Mouse (Mus musculus) neural tube, embryonic 11.5 days (tissue): ENCODE data around the gene Tmem221. TPM values are rescaled to one million over a fixed set of nuclear protein-coding genes. Genes with fewer than 3 reads are reported as not detected.
A peak's percentile ranks its signal among the peaks of the same experiment; 100 is the strongest.

Source experiments
- ATAC-seq: fragments of 200-750 bp; cut with Nextera tagmentation; 2 replicates; pipeline ENCODE4 v1.8.0; 2017; ENCODE audit warnings: moderate number of reproducible peaks, mild to moderate bottlenecking, moderate TSS enrichment, moderate library complexity; ENCODE audit not compliant: insufficient read depth, low FRiP score, low TSS enrichment
- DNase-seq: peaks from one replicate; pipeline ENCODE4 v3.0.0-alpha.2; 2015; ENCODE audit warnings: low spot score
- H3K27ac ChIP-seq: fragments of 300-500 bp; sonication (generic); 2 replicates; pipeline ENCODE4 v1.5.1; 2014; ENCODE audit warnings: low read depth, mild to moderate bottlenecking, low read length
- H3K27me3 ChIP-seq: fragments of 300-500 bp; sonication (generic); 2 replicates; pipeline ENCODE4 v1.6.1; 2014; ENCODE audit warnings: mild to moderate bottlenecking, low read length, mixed read lengths; ENCODE audit not compliant: control insufficient read depth, insufficient read depth
- H3K36me3 ChIP-seq: fragments of 300-500 bp; sonication (generic); 2 replicates; pipeline ENCODE4 v1.6.1; 2014; ENCODE audit warnings: mild to moderate bottlenecking, low read length, moderate library complexity, mixed read lengths; ENCODE audit not compliant: control insufficient read depth, insufficient read depth
- H3K4me1 ChIP-seq: fragments of 300-500 bp; sonication (generic); 2 replicates; pipeline ENCODE4 v1.6.1; 2014; ENCODE audit warnings: low read length, mixed read lengths; ENCODE audit not compliant: control insufficient read depth, insufficient read depth
- H3K4me2 ChIP-seq: fragments of 300-500 bp; sonication (generic); 2 replicates; pipeline ENCODE4 v1.6.1; 2014; ENCODE audit warnings: low read depth, mild to moderate bottlenecking, moderate library complexity
- H3K4me3 ChIP-seq: fragments of 300-500 bp; sonication (generic); 2 replicates; pipeline ENCODE4 v1.5.1; 2014; ENCODE audit warnings: low read depth, low read length
- H3K9ac ChIP-seq: fragments of 300-500 bp; sonication (generic); 2 replicates; pipeline ENCODE4 v1.6.1; 2014; ENCODE audit warnings: mild to moderate bottlenecking, low read length
- H3K9me3 ChIP-seq: fragments of 300-500 bp; sonication (generic); 2 replicates; pipeline ENCODE4 v1.6.1; 2016; ENCODE audit warnings: low read length; ENCODE audit not compliant: control insufficient read depth
- WGBS: fragments of 180-500 bp; shearing (Covaris S2); extraction: QIAGEN DNeasy Blood & Tissue Kit; methylation state at CpG from one replicate; pipeline ENCODE4 v1.1.7; 2014; 5-methylcytosine and 5-hydroxymethylcytosine counted together
- polyA plus RNA-seq: library from polyadenylated mRNA; unstranded; fragments of >200 nt; fragmentation: Nextera tagmentation; extraction: Ambion mirVana; gene quantifications from 2 replicates; pipeline ENCODE4 v1.2.1, GENCODE M21; 2014

Tmem221 gene
- polyA plus RNA-seq, 1 experiment from 2014 or later, result not detected

GRCm38 (mm10) chr8:71561401-71561800 is 2.7 kb upstream of the Tmem221 start:
- Histone ChIP-seq H3K4me3 (no peak overlapping the region), H3K9ac (no peak overlapping the region), H3K9me3 (0 out of 2 replicates have a peak, but pooled peaks cover 3% of the 10 kb centered on the region), H3K27ac (no peak overlapping the region), H3K36me3 (no peaks in the 10 kb centered on the region), H3K27me3 (peaks cover 67% of the 10 kb centered on the region), H3K4me2 (no peak overlapping the region), H3K4me1 (peaks cover 4% of the 10 kb centered on the region; the same call in 1 of the 2 replicates)
- DNase-seq, result peak; percentile 87
- ATAC-seq, result no peak
- WGBS, result 3% methylated on average over 15 of the region's 15 CpGs

- no peak overlapping the region for H3K4me3 ChIP-seq
- peaks cover 4% of the 10 kb centered on the region; the same call in 1 of the 2 replicates for H3K4me1 ChIP-seq
- peaks cover 67% of the 10 kb centered on the region for H3K27me3 ChIP-seq
- ATAC-seq (no peak), DNase-seq (no peak)
- no peak overlapping the region for H3K4me2 ChIP-seq
- 0 out of 2 replicates have a peak, but pooled peaks cover 3% of the 10 kb centered on the region for H3K9me3 ChIP-seq
- no peak overlapping the region for H3K27ac ChIP-seq
- no peak overlapping the region for H3K9ac ChIP-seq
- 86% methylated on average over 5 of the region's 5 CpGs for WGBS
- H3K36me3 ChIP-seq, result no peaks in the 10 kb centered on the region
These were observed 2.1 kb upstream of the Tmem221 start for GRCm38 (mm10) chr8:71560765-71561164.

- Histone ChIP-seq H3K4me1 (peaks cover 4% of the 10 kb centered on the region; the same call in 1 of the 2 replicates), H3K36me3 (no peaks in the 10 kb centered on the region), H3K4me2 (no peak overlapping the region), H3K27ac (no peak overlapping the region), H3K27me3 (peaks cover 70% of the 10 kb centered on the region), H3K9ac (no peak overlapping the region), H3K4me3 (no peak overlapping the region), H3K9me3 (0 out of 2 replicates have a peak, but pooled peaks cover 3% of the 10 kb centered on the region)
- DNase-seq, result no peak
- no peak for ATAC-seq
- 78% methylated on average over 3 of the region's 3 CpGs for WGBS
These were observed 1.4 kb upstream of the Tmem221 start for GRCm38 (mm10) chr8:71560071-71560470.

- H3K4me2 ChIP-seq, result peak overlapping the region; percentile 38
- ATAC-seq, result 0 out of 2 replicates have a peak, but pooled peaks have one; percentile 41
- no peaks in the 10 kb centered on the region for H3K9me3 ChIP-seq
- peak overlapping the region; percentile 18; the same call in 1 of the 2 replicates for H3K4me3 ChIP-seq
- H3K4me1 ChIP-seq, result peaks cover 4% of the 10 kb centered on the region; the same call in 1 of the 2 replicates
- H3K9ac ChIP-seq, result no peak overlapping the region
- WGBS, result 2% methylated on average over 24 of the region's 24 CpGs
- H3K36me3 ChIP-seq, result no peaks in the 10 kb centered on the region
- H3K27ac ChIP-seq, result no peak overlapping the region
- peak; percentile 58 for DNase-seq
- H3K27me3 ChIP-seq, result peaks cover 70% of the 10 kb centered on the region
These were observed 453 bp upstream of the Tmem221 start for GRCm38 (mm10) chr8:71558958-71559690.

GRCm38 (mm10) chr8:71554644-71555043 is 4.0 kb downstream of the Tmem221 start:
- H3K27me3 ChIP-seq, result peaks cover 35% of the 10 kb centered on the region

GRCm38 (mm10) chr8:71554001-71554400 is 4.7 kb downstream of the Tmem221 start:
- peaks cover 4% of the 10 kb centered on the region; the same call in 1 of the 2 replicates for H3K4me1 ChIP-seq
- no peak overlapping the region for H3K9ac ChIP-seq
- no peak overlapping the region for H3K4me2 ChIP-seq
- H3K9me3 ChIP-seq, result no peaks in the 10 kb centered on the region
- H3K27ac ChIP-seq, result no peak overlapping the region
- DNase-seq (no peak), ATAC-seq (no peak)
- H3K27me3 ChIP-seq, result peaks cover 29% of the 10 kb centered on the region
- WGBS, result 73% methylated on average over 6 of the region's 6 CpGs
- H3K4me3 ChIP-seq, result no peak overlapping the region
- no peaks in the 10 kb centered on the region for H3K36me3 ChIP-seq

More at GRCm38 (mm10) chr8:71554644-71555043, 4.0 kb downstream of the Tmem221 start:
- Histone ChIP-seq H3K9me3 (no peaks in the 10 kb centered on the region), H3K9ac (no peak overlapping the region), H3K4me1 (peaks cover 4% of the 10 kb centered on the region; the same call in 1 of the 2 replicates), H3K36me3 (no peaks in the 10 kb centered on the region), H3K4me3 (no peak overlapping the region), H3K4me2 (no peak overlapping the region), H3K27ac (no peak overlapping the region)
- DNase-seq, result no peak
- WGBS, result 90% methylated on average over 2 of the region's 2 CpGs
- ATAC-seq, result no peak

- Histone ChIP-seq H3K27me3 (peaks cover 17% of the 10 kb centered on the region), H3K9me3 (no peaks in the 10 kb centered on the region), H3K4me2 (no peak overlapping the region), H3K9ac (no peak overlapping the region), H3K4me3 (no peak overlapping the region), H3K4me1 (no peaks in the 10 kb centered on the region), H3K27ac (no peak overlapping the region), H3K36me3 (peaks cover 2% of the 10 kb centered on the region; the same call in 1 of the 2 replicates)
- DNase-seq, result no peak
- WGBS, result 61% methylated on average over 6 of the region's 6 CpGs
- ATAC-seq, result no peak
These were observed 5.9 kb downstream of the Tmem221 start for GRCm38 (mm10) chr8:71552770-71553169.

- 63% methylated on average over 7 of the region's 7 CpGs for WGBS
- no peak overlapping the region for H3K9ac ChIP-seq
- no peaks in the 10 kb centered on the region for H3K9me3 ChIP-seq
- H3K4me1 ChIP-seq, result no peaks in the 10 kb centered on the region
- peaks cover 3% of the 10 kb centered on the region; the same call in 1 of the 2 replicates for H3K27me3 ChIP-seq
- ATAC-seq (no peak), DNase-seq (no peak)
- H3K4me3 ChIP-seq, result no peak overlapping the region
- no peak overlapping the region for H3K4me2 ChIP-seq
- peaks cover 4% of the 10 kb centered on the region for H3K36me3 ChIP-seq
- H3K27ac ChIP-seq, result no peak overlapping the region
These were observed 7.9 kb downstream of the Tmem221 start for GRCm38 (mm10) chr8:71550754-71551153.

- Histone ChIP-seq H3K36me3 (peaks cover 5% of the 10 kb centered on the region), H3K27me3 (no peaks in the 10 kb centered on the region), H3K27ac (no peak overlapping the region), H3K9me3 (no peaks in the 10 kb centered on the region), H3K4me1 (peaks cover 5% of the 10 kb centered on the region; the same call in 1 of the 2 replicates), H3K4me3 (no peak overlapping the region), H3K4me2 (no peak overlapping the region), H3K9ac (no peak overlapping the region)
- WGBS, result 88% methylated on average over 7 of the region's 7 CpGs
- no peak for DNase-seq
- ATAC-seq, result no peak
These were observed 11.1 kb downstream of the Tmem221 start for GRCm38 (mm10) chr8:71547590-71547989.
